Mouse (Mus musculus) ES-Bruce4 (cell line): ENCODE data around the gene Mvb12b.

Experiments
- CTCF ChIP-seq: IDR thresholded peaks from one replicate; pipeline ENCODE4 v1.8.1; 2011; ENCODE audit warnings: low read depth, low read length
- EP300 ChIP-seq: IDR thresholded peaks from 2 replicates; pipeline ENCODE4 v1.6.1; 2011; ENCODE audit warnings: low read depth, low read length; ENCODE audit not compliant: insufficient read depth

GRCm38 (mm10) chr2:33818385-33818784 lies 69.4 kb downstream of the Mvb12b start:
- TF ChIP-seq EP300 (no peak), CTCF (no peak)
